Mouse (Mus musculus): ENCODE measurements around the gene Fntb.

DNA sequence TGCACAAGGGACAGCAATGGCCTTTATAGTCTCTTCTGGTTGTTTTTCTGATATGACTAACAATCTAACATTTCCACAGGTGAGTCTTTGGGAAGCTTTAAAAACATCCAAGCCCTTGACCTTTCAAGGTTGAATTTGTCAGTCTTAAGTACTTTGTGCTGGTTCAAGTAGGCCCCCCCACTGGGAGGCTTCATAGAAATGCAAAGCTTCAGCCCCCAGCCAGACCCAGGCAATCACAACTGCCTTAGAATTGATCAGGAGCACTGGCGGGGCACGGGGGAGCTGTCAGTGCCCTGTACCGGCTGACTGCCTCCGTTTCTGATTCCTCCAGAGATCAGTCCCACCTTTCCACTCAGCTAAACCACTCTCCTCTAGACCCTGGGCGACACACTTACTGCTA, 199.7 kb downstream of the Fntb start:
- no peak for TF ChIP-seq POLR2A (IDR thresholded peaks at IDR 0.05; ENCODE audit: low read depth, low read length)
- no peak for TF ChIP-seq CTCF (IDR thresholded peaks at IDR 0.05; ENCODE audit: borderline replicate concordance, insufficient read depth, low read length)

Data from embryonic fibroblast, embryonic 13.5 days (primary cell).